Mouse (Mus musculus) brain, embryonic 14.5 days (tissue): ENCODE measurements around the gene Upk1b.

Experiments used
- CTCF ChIP-seq: fragments of 200-500 bp; IDR thresholded peaks from 2 replicates; pipeline ENCODE4 v1.5.1; 2012; ENCODE audit warnings: inconsistent platforms, mild to moderate bottlenecking, moderate library complexity, borderline replicate concordance; ENCODE audit not compliant: insufficient read depth, insufficient read length; ENCODE audit errors: extremely low read depth
- POLR2A ChIP-seq: fragments of 200-500 bp; IDR thresholded peaks from 2 replicates; pipeline ENCODE4 v1.6.1; 2012; ENCODE audit warnings: mild to moderate bottlenecking, inconsistent platforms, borderline replicate concordance; ENCODE audit not compliant: poor library complexity, insufficient read depth, insufficient read length, severe bottlenecking; ENCODE audit errors: extremely low read depth

GRCm38 (mm10) chr16:38761972-38762371 is 38.2 kb downstream of the Upk1b start:
- TF ChIP-seq POLR2A (no peak), CTCF (no peak)
